Mouse (Mus musculus): ENCODE results near the gene Mapkapk2. TPM values are rescaled to one million over a fixed set of nuclear protein-coding genes. Genes with fewer than 3 reads are reported as not detected.

The Mapkapk2 gene
- polyA plus RNA-seq, 1 experiment: 87.6 TPM

DNA sequence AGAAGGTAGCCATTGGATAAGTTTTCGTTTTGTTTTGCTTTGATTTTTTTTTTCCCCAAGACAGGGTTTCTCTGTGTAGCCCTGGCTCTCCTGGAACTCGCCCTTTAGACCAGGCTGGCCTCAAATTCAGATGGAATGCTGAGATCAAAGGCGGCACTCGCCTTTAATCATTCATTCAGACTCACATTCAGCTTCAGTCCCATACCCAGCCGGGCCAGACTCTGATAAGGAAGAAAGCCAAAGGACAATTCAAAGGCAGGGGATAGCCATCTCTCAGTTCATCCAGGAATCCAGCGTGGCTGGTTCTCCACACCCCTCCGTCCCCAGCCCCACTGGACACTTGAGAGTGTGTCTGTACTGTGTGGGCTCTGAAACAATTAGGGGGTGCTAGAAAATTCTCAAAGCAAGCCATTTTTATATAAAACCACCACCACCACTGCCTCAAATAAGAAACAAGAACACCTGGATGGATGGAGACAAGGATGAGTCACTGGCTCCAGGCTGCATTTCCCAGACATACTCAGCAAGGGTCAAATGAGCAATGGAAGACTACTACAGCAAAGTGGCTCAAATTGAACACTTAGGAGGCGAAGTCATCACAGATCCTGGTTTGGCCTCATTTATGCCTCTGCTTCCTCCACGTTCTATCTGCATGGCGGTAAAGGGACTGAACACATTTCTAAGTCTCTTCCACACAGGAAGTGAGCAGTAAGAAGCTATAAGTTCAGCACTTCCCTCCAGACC, 26.1 kb upstream of the Mapkapk2 start:
- no peak overlapping the region for H3K27ac ChIP-seq (replicated peaks; ENCODE audit: low read depth, low read length)
- H3K4me3 ChIP-seq (ENCODE audit: insufficient read depth, low read depth, low read length): no peak overlapping the region
- no peaks in the 10 kb centered on the region for H3K4me1 ChIP-seq (ENCODE audit: control insufficient read depth, insufficient read depth, insufficient read length, low read length)

DNA sequence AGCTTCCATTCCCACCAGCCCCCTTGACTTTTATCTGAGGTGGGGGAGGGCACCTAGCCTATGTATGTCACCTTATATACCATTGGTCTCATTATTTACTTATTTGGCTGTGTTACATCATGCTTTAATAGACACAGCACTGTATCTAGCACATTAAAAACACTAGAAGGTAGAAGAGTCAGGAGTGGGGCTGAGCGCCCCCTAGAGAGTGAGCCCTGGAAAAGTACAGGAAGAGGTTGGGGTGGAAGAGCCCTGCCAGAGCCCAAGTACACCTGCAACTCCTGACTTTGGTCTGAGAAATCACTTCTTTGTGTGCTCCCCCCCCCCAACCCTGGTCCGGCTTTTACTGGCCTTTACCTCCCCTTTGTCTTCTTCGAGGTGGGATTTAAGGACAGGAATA, 24.4 kb upstream of the Mapkapk2 start:
- no peaks in the 10 kb centered on the region for H3K4me1 ChIP-seq (ENCODE audit: control insufficient read depth, insufficient read depth, insufficient read length, low read length)
- H3K27ac ChIP-seq (replicated peaks; ENCODE audit: low read depth, low read length): no peak overlapping the region
- H3K4me3 ChIP-seq (ENCODE audit: insufficient read depth, low read depth, low read length): no peak overlapping the region

DNA sequence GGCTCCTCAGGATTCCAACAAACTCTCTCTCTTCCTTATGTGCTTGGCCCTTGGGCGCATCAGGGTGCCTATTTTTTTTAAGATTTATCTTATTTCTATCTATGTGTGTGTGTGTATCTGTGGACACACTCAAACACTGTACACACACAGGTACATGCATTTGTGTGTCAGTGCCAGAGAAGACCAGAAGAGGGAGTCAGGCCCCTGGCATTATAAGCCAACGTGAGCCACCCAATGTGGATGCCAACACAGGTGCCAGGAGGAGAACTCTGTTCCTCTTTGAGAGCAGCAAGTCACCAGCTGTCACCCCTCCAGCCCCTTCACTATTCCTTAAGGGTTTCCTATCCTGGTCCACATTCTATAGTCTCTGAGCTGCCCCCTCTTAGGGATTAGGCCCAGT, 21.4 kb upstream of the Mapkapk2 start:
- H3K27ac ChIP-seq (replicated peaks; ENCODE audit: low read depth, low read length): no peak overlapping the region
- H3K4me3 ChIP-seq (ENCODE audit: insufficient read depth, low read depth, low read length): no peak overlapping the region
- no peaks in the 10 kb centered on the region for H3K4me1 ChIP-seq (ENCODE audit: control insufficient read depth, insufficient read depth, insufficient read length, low read length)

DNA sequence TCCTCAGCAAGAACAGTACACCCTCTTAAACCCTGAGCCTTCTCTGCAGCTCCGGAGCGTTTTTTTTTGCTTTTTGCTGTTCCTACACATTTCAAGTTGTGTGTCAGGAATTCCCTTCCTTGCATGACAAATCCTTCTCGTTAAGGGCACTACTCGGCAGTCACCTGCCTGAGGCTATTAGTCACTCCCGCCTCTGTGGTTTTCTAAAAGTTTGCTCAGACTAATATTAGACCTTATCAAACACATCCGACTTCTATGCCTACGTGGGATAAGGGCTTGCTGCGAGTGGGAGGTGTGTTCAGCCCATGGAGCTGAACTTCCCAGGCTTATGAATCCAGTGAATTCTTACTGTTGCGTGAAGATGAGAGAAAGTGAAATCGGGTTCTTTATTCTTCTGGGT, 20.9 kb upstream of the Mapkapk2 start:
- H3K4me1 ChIP-seq (ENCODE audit: control insufficient read depth, insufficient read depth, insufficient read length, low read length): no peaks in the 10 kb centered on the region
- no peak overlapping the region for H3K4me3 ChIP-seq (ENCODE audit: insufficient read depth, low read depth, low read length)
- H3K27ac ChIP-seq (replicated peaks; ENCODE audit: low read depth, low read length): no peak overlapping the region

DNA sequence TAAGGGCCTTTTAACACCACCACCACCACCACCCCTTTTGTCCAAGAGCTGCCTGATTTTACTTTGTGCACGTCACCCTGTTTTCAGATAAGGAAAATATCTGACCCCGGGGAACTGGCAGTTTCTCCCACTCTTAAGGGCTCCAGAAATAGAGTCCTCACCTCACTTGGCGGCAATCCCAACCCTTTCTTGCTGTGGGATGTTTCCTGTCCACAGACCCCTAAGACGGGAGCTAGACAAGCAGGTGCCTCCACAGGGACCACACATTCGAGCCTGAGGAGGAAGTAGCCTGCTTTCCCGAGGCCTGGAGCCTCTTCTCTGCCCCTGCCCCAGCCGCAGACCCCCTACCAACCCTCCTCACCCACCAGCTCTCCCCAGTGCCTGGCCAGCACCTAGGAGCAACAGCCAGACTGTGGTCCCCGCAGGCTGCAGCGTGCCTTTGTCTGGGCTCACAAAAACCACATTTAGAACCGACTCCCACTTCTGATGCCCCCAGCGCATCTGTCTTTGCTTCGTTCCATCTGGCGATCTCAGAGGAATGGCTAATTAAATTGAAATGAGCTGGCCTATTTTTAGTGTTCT, 18.9 kb upstream of the Mapkapk2 start:
- Histone ChIP-seq H3K4me1 (ENCODE audit: control insufficient read depth, insufficient read depth, insufficient read length, low read length) (no peaks in the 10 kb centered on the region), H3K4me3 (ENCODE audit: insufficient read depth, low read depth, low read length) (no peak overlapping the region), H3K27ac (replicated peaks; ENCODE audit: low read depth, low read length) (no peak overlapping the region)

GRCm38 (mm10) chr1:131115932-131116331, 18.3 kb upstream of the Mapkapk2 start:
- Histone ChIP-seq H3K4me1 (ENCODE audit: control insufficient read depth, insufficient read depth, insufficient read length, low read length) (no peaks in the 10 kb centered on the region), H3K27ac (replicated peaks; ENCODE audit: low read depth, low read length) (no peak overlapping the region)

GRCm38 (mm10) chr1:131112576-131112975, 14.9 kb upstream of the Mapkapk2 start:
- no peak overlapping the region for H3K27ac ChIP-seq (replicated peaks; ENCODE audit: low read depth, low read length)
- no peaks in the 10 kb centered on the region for H3K4me1 ChIP-seq (ENCODE audit: control insufficient read depth, insufficient read depth, insufficient read length, low read length)
- no peak overlapping the region for H3K4me3 ChIP-seq (ENCODE audit: insufficient read depth, low read depth, low read length)

More at GRCm38 (mm10) chr1:131115932-131116331, 18.3 kb upstream of the Mapkapk2 start:
- no peak overlapping the region for H3K4me3 ChIP-seq (ENCODE audit: insufficient read depth, low read depth, low read length)

GRCm38 (mm10) chr1:131110525-131111106, 13.0 kb upstream of the Mapkapk2 start:
- H3K4me3 ChIP-seq (ENCODE audit: insufficient read depth, low read depth, low read length): no peak overlapping the region
- H3K4me1 ChIP-seq (ENCODE audit: control insufficient read depth, insufficient read depth, insufficient read length, low read length): no peaks in the 10 kb centered on the region
- H3K27ac ChIP-seq (replicated peaks; ENCODE audit: low read depth, low read length): peak overlapping the region; percentile 66

DNA sequence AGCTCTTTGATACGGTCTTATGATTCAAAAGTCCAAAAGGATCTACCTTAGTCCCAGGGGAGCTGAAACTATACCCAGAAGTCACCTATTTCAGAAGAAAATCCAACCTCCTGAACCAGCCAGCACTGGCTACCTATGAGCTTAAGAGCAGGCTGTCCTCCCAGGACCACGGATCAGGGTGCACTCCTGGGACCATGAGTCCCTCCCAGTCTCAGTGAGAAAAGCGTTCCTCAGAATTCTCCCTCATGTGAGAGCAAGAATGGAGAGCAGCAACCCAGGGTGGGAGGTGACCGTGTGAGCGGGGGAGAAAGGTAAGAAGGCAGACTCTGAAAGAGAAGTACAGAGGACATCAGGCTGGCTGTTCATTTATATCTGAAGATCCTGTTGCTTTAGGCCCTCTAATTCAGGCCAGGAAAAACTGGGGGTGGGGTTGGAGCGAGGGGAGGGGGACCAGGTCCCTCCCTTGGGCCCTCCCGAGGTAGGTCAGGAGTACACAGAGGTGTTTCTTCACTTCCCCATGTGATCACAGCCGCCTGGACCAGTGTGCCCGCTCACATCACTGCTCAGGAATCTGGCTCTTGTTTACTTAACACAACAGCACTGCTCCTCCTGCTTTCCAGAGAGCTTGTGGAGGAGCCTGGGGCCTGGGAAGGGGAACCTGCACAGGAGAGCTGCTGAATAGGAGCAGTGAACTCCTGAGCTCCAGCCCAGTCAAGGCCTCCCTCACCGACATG, 10.1 kb upstream of the Mapkapk2 start:
- no peak overlapping the region for H3K4me3 ChIP-seq (ENCODE audit: insufficient read depth, low read depth, low read length)
- H3K4me1 ChIP-seq (ENCODE audit: control insufficient read depth, insufficient read depth, insufficient read length, low read length): no peaks in the 10 kb centered on the region
- no peak overlapping the region for H3K27ac ChIP-seq (replicated peaks; ENCODE audit: low read depth, low read length)

DNA sequence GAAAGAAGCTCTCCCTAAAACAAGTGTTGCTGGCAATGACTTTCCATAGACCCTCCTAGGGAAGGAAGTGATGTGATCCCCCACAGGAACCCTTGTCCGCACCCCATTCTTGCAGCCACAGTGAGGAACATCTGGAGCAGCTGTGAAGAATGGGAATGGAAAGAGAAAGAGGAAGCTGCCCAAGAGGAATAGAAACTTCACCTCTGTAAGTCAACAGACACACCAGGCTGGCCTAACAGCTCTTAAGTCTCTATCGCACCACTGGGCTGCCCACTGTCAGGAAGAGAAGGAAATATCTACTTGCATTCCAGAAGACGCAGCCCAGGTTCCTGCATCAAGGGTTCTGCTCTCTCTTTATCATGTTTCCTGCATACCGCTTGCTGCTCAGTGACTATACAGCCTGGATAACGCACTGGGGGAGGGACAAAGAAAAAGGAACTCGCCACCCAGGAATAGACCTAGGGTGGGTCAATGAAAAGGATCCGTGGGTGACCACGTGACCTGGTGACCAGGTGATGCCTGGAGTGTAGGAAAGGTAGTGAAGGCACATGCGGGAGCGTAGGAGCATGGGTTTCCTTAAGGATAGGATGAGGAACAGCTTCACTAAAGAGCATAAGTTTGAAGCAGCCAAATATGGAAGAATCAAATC, 6.3 kb upstream of the Mapkapk2 start:
- Histone ChIP-seq H3K4me3 (ENCODE audit: insufficient read depth, low read depth, low read length) (no peak overlapping the region), H3K4me1 (ENCODE audit: control insufficient read depth, insufficient read depth, insufficient read length, low read length) (no peaks in the 10 kb centered on the region), H3K27ac (replicated peaks; ENCODE audit: low read depth, low read length) (peak overlapping the region; percentile 17; the same call in 1 of the 2 replicates)

- Histone ChIP-seq H3K4me1 (ENCODE audit: control insufficient read depth, insufficient read depth, insufficient read length, low read length) (no peaks in the 10 kb centered on the region), H3K27ac (replicated peaks; ENCODE audit: low read depth, low read length) (no peak overlapping the region), H3K4me3 (ENCODE audit: insufficient read depth, low read depth, low read length) (no peak overlapping the region)
Observed at GRCm38 (mm10) chr1:131100808-131101207, 3.2 kb upstream of the Mapkapk2 start.

DNA sequence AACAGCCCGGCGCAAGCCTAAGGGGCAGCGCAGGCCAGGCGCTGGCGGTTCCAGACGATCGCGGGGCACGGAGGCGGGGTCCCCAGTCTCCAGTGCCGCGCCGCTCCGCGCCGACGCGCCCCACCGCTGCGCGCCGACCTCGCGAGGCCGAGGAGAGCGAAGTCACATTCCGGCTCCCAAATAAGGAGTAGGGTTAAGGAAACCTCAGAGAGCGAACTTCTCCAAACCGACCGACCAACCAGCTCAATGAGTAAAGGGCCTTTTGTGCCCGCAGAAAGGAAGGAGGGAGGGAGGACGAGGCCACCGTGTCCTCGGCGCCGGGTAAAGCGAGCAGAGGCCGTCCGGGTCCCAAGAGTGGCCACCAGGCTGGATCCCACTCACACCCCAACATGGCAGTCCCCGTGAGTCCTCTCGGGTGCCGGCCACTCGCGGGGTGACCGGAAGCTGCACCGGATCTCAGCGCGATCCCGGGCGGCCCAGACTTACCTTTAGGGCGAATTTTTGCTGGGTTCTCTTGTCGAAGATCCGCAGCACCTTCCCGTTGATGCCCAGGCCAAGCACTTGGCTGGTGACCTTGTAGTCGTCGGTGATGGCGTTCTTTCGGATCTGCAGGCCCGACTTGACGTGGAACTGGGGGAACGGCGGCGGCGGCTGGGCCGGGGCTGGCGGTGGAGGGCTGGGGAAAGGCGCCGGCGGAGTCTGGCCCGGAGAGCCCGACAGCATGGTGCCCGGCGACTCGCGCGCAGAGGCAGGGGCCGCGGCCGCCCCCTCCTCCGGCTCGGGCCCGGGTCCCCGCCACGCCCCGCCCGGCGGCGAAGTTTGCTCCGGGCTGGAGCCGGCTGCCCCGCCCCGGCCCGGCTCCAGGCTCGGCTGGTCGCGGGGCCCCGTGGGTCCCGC, 575 bp downstream of the Mapkapk2 start:
- H3K4me3 ChIP-seq (ENCODE audit: insufficient read depth, low read depth, low read length): peak overlapping the region; percentile 80
- H3K27ac ChIP-seq (replicated peaks; ENCODE audit: low read depth, low read length): peak overlapping the region; percentile 93

DNA sequence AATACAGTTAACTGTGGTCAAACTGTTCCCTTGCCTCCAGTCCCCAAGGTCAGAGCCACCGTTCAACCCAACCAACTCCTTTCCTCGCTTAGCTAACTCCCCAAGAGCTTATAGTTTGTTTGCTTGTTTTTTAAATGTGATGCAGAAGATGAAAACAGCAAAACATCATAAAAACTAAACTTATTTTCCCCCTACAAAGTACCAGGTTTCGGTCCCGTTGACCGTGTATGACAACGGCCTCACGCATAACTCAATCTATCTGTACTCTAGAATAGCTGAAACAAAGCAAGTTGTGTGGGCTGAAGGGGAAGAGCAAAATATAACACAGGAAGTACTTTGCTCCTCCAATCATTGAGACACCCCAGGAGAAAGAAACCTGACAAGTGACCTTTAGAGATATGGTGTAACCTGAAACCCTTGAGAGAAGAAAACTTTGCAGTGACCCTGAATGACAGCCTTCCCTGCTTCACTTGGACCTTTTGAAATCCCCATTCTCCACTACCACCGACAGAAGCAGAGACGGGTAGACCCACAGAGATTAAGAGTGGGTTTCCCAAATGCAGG, 1.4 kb downstream of the Mapkapk2 start:
- peaks cover 26% of the 10 kb centered on the region for H3K4me1 ChIP-seq (ENCODE audit: control insufficient read depth, insufficient read depth, insufficient read length, low read length)
- H3K27ac ChIP-seq (replicated peaks; ENCODE audit: low read depth, low read length): peak overlapping the region; percentile 93

More for the DNA sequence above, 575 bp downstream of the Mapkapk2 start:
- peaks cover 20% of the 10 kb centered on the region for H3K4me1 ChIP-seq (ENCODE audit: control insufficient read depth, insufficient read depth, insufficient read length, low read length)

DNA sequence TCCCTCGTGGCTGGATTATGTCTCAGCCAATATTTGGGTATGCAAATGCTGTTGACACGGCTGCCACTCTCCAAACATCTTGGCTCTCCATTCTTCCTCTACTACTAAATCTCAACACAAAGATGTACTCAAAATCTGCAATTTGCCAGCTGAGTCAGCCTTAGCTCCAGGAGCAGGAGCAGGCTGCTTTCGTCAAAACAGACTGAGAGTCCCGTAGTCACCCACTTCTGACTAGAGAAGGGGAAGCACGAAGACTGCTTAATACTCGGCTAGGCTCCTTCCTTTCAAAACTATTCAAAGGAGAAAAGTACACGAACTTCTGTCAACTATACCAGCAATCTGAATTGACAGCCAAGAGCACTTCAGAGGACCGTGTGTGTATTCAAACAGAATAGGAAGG, 2.1 kb downstream of the Mapkapk2 start:
- H3K27ac ChIP-seq (replicated peaks; ENCODE audit: low read depth, low read length): peak overlapping the region; percentile 93
- H3K4me3 ChIP-seq (ENCODE audit: insufficient read depth, low read depth, low read length): peak overlapping the region; percentile 80
- H3K4me1 ChIP-seq (ENCODE audit: control insufficient read depth, insufficient read depth, insufficient read length, low read length): peaks cover 32% of the 10 kb centered on the region

More for the DNA sequence above, 1.4 kb downstream of the Mapkapk2 start:
- H3K4me3 ChIP-seq (ENCODE audit: insufficient read depth, low read depth, low read length): peak overlapping the region; percentile 80
